Mouse (Mus musculus): Measurements from ENCODE around the gene Olfr656. TPM values are rescaled to one million over a fixed set of nuclear protein-coding genes. Genes with fewer than 3 reads are reported as not detected.

The Olfr656 gene
- polyA plus RNA-seq, 1 experiment: not detected

DNA sequence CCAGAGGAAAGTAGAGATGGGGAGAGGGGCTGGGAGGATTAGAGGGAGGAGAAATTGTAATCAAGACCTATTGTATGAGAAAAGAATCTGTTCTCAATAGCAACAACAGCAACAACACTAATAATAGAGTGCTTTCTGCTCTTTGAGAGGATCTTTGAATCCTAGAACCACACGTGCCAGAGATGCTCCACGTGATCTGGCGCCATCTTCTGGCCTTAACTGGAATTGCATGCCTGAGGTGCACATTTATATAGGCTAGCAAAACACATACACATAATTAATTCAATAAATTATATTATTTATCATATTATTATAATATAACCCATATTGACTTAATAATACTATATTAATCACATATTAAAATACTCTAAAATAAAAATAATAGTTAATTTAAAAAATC is 10.6 kb upstream of the Olfr656 start:
- Histone ChIP-seq H3K4me1 (ENCODE audit: control insufficient read depth, insufficient read depth, low read length) (no peaks in the 10 kb centered on the region), H3K27me3 (replicated peaks; ENCODE audit: control insufficient read depth, insufficient read depth, low read length) (no peaks in the 10 kb centered on the region), H3K27ac (ENCODE audit: insufficient read depth, low read depth, low read length) (no peak overlapping the region), H3K36me3 (ENCODE audit: control insufficient read depth, insufficient read depth, low read length) (no peaks in the 10 kb centered on the region), H3K4me3 (ENCODE audit: insufficient read depth, low read depth, low read length) (no peak overlapping the region)
- 6% methylated on average over 3 of the region's 3 CpGs for WGBS
- peak; percentile 41 for DNase-seq
- TF ChIP-seq CTCF (conservative IDR thresholded peaks at IDR 0.05; ENCODE audit: insufficient read depth, insufficient read length, low read depth, low read length) (peak; percentile 83), POLR2A (IDR thresholded peaks at IDR 0.05; ENCODE audit: low read depth, low read length) (no peak)

DNA sequence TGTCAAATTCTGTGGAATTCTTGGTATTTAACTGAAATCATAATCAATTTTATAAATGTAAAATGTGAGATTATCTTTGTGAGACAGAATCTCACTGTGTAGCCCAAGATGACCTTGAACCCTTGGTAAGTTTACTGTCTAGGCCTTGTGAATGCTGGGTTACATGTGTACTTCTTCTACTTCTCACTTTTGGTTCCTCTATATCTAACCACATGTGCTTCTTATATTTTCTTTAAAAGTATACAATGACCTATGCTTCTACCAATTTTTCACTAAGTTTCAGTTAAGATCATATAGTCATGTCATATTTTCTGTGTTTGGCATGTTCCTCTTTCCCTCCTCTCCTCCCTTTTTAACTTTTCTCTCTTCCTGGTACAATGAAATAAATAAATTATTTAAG is 9.0 kb upstream of the Olfr656 start:
- Histone ChIP-seq H3K4me1 (ENCODE audit: control insufficient read depth, insufficient read depth, low read length) (no peaks in the 10 kb centered on the region), H3K27me3 (replicated peaks; ENCODE audit: control insufficient read depth, insufficient read depth, low read length) (no peaks in the 10 kb centered on the region), H3K27ac (ENCODE audit: insufficient read depth, low read depth, low read length) (no peak overlapping the region), H3K4me3 (ENCODE audit: insufficient read depth, low read depth, low read length) (no peak overlapping the region), H3K36me3 (ENCODE audit: control insufficient read depth, insufficient read depth, low read length) (no peaks in the 10 kb centered on the region)
- DNase-seq: no peak
- TF ChIP-seq POLR2A (IDR thresholded peaks at IDR 0.05; ENCODE audit: low read depth, low read length) (no peak), CTCF (conservative IDR thresholded peaks at IDR 0.05; ENCODE audit: insufficient read depth, insufficient read length, low read depth, low read length) (no peak)

- Histone ChIP-seq H3K4me1 (ENCODE audit: control insufficient read depth, insufficient read depth, low read length) (no peaks in the 10 kb centered on the region), H3K27me3 (replicated peaks; ENCODE audit: control insufficient read depth, insufficient read depth, low read length) (no peaks in the 10 kb centered on the region), H3K4me3 (ENCODE audit: insufficient read depth, low read depth, low read length) (no peak within 1 kb of the TSS), H3K36me3 (ENCODE audit: control insufficient read depth, insufficient read depth, low read length) (no peaks in the 10 kb centered on the region), H3K27ac (ENCODE audit: insufficient read depth, low read depth, low read length) (no peak within 1 kb of the TSS)
- no peak for DNase-seq
- TF ChIP-seq CTCF (conservative IDR thresholded peaks at IDR 0.05; ENCODE audit: insufficient read depth, insufficient read length, low read depth, low read length) (no peak), POLR2A (IDR thresholded peaks at IDR 0.05; ENCODE audit: low read depth, low read length) (no peak)
Measured at GRCm38 (mm10) chr7:104624494-104624893, 10.7 kb downstream of the Olfr656 start, which contains the start of gene Olfr657. TSS of gene Olfr657 (plus strand) at chr7:104624794.

GRCm38 (mm10) chr7:104646841-104647482 is 33.2 kb downstream of the Olfr656 start, which contains the start of gene Olfr658:
TSS of gene Olfr658 (minus strand) at chr7:104647305.
- peak; percentile 26 for DNase-seq
- WGBS: 28% methylated on average over 21 of the region's 22 CpGs
- TF ChIP-seq POLR2A (IDR thresholded peaks at IDR 0.05; ENCODE audit: low read depth, low read length) (no peak), CTCF (conservative IDR thresholded peaks at IDR 0.05; ENCODE audit: insufficient read depth, insufficient read length, low read depth, low read length) (peak; percentile 51)
- H3K4me3 ChIP-seq (ENCODE audit: insufficient read depth, low read depth, low read length): no peak within 1 kb of the TSS
- H3K4me1 ChIP-seq (ENCODE audit: control insufficient read depth, insufficient read depth, low read length): no peaks in the 10 kb centered on the region
- no peaks in the 10 kb centered on the region for H3K36me3 ChIP-seq (ENCODE audit: control insufficient read depth, insufficient read depth, low read length)
- no peaks in the 10 kb centered on the region for H3K27me3 ChIP-seq (replicated peaks; ENCODE audit: control insufficient read depth, insufficient read depth, low read length)
- H3K27ac ChIP-seq (ENCODE audit: insufficient read depth, low read depth, low read length): no peak within 1 kb of the TSS

DNA sequence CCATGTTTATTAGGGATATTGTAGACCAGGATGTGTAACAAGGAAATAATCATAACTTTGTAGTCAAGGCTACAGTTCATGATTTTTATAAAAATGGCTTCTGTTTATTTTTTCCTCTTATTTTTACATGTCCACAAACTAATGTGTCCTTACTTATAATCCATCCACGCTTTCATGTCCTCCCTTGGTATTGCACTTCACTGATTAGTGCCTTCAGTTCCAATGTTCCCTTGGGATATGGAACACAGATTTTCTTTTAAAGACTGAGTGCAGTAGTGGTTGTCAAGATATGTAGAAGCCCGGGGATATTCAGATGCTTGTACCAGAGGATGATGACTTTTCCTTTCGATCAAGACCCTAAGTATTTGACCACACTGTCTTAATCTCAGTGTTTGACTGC is 52.7 kb downstream of the Olfr656 start, which contains the start of gene Olfr659:
Gene Olfr659, plus strand, starts transcription at position 301 of the 400 bp plus-strand sequence.
- WGBS: 80% methylated on average over 3 of the region's 3 CpGs
- no peak for DNase-seq
- Histone ChIP-seq H3K27me3 (replicated peaks; ENCODE audit: control insufficient read depth, insufficient read depth, low read length) (no peaks in the 10 kb centered on the region), H3K27ac (ENCODE audit: insufficient read depth, low read depth, low read length) (no peak within 1 kb of the TSS), H3K4me3 (ENCODE audit: insufficient read depth, low read depth, low read length) (no peak within 1 kb of the TSS), H3K4me1 (ENCODE audit: control insufficient read depth, insufficient read depth, low read length) (no peaks in the 10 kb centered on the region), H3K36me3 (ENCODE audit: control insufficient read depth, insufficient read depth, low read length) (no peaks in the 10 kb centered on the region)
- TF ChIP-seq CTCF (conservative IDR thresholded peaks at IDR 0.05; ENCODE audit: insufficient read depth, insufficient read length, low read depth, low read length): no peak
- no peak for TF ChIP-seq POLR2A (IDR thresholded peaks at IDR 0.05; ENCODE audit: low read depth, low read length)

Other genes starting within 250 kb of the Olfr656 start
- 0.03 and 0.25 TPM in 2 replicates for gene Trim30b, start 244.1 kb upstream of the Olfr656 start, polyA plus RNA-seq (2012; rRNA removed)
- 0.09 TPM in 1 of 2 replicates, not detected in the other for gene Trim30c, start 213.1 kb upstream of the Olfr656 start, polyA plus RNA-seq (2012; rRNA removed)
- gene Trim30a, start 148.8 kb upstream of the Olfr656 start, polyA plus RNA-seq (2012; rRNA removed): 2.1 and 4.6 TPM in 2 replicates
- gene Trim30d, start 106.1 kb upstream of the Olfr656 start, polyA plus RNA-seq (2012; rRNA removed): 0.39 and 0.92 TPM in 2 replicates
- not detected in 2 replicates for gene Olfr651, start 63.8 kb upstream of the Olfr656 start, polyA plus RNA-seq (2012; rRNA removed)
- gene Olfr652, start 53.1 kb upstream of the Olfr656 start, polyA plus RNA-seq (2012; rRNA removed): not detected in 2 replicates
- not detected in 2 replicates for gene Olfr653, start 36.6 kb upstream of the Olfr656 start, polyA plus RNA-seq (2012; rRNA removed)
- not detected in 2 replicates for gene Olfr654, start 26.9 kb upstream of the Olfr656 start, polyA plus RNA-seq (2012; rRNA removed)
- not detected in 2 replicates for gene Olfr655, start 12.2 kb upstream of the Olfr656 start, polyA plus RNA-seq (2012; rRNA removed)
- not detected in 2 replicates for gene Olfr657, start 10.8 kb downstream of the Olfr656 start, polyA plus RNA-seq (2012; rRNA removed)
- not detected in 2 replicates for gene Olfr658, start 33.4 kb downstream of the Olfr656 start, polyA plus RNA-seq (2012; rRNA removed)
- not detected in 2 replicates for gene Olfr659, start 52.8 kb downstream of the Olfr656 start, polyA plus RNA-seq (2012; rRNA removed)
- gene Olfr661, start 72.5 kb downstream of the Olfr656 start, polyA plus RNA-seq (2012; rRNA removed): not detected in 2 replicates
- gene Usp17le, start 163.5 kb downstream of the Olfr656 start, polyA plus RNA-seq (2012; rRNA removed): not detected in 2 replicates
- not detected in 2 replicates for gene Usp17lb, start 228.6 kb downstream of the Olfr656 start, polyA plus RNA-seq (2012; rRNA removed)
- gene Usp17la, start 243.1 kb downstream of the Olfr656 start, polyA plus RNA-seq (2012; rRNA removed): not detected in 2 replicates